Comparison of ENCODE assay signal across 8 mouse cellular contexts in the genomic region with DNA sequence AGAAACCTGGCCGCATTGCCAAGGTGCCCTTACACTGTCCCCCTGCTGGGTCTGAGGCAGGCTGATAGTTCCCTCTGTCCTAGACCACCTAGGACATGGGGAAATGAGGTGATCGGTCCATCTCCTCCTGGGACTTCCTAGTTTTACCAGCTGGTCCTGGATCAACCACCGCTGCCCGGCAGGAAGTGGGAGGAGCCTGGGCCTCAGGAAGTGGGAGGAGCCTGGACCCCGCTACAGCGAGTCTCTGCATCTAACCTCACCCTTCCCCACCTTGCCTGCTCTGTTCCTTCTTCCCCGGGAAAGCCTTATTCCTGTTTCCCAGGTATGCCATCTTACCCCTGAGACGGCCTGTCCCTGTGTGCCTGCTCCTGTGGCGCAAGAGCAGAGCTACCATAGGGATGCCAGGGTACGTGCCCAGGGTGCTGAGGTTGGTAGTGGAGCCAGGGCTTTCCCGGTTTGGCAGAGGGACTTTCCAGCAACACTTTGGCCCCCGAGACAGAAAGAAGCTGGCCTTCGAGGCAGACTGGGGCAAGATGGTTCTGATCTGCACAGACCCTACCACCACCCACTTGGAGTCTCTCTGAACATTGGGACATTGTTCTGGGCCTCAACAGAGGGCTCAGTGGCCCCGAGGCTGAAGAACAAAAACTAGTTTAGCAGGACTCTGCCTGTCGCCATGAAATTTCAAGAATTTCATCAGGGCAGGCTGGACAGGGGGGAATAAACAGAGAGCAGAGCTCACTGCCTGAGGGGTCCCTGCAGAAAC.
DNase-seq lines count a peak whose midpoint lies in the region; ATAC-seq lines count a peak whose summit lies in the region.

No protein-coding gene starts in this region.

- H3K27ac ChIP-seq in heart, embryonic 13.5 days (replicated peaks) = peak overlapping the region; percentile 36; the same call in 1 of the 2 replicates
- H3K27ac ChIP-seq in embryonic facial prominence, embryonic 10.5 days (replicated peaks) = peak overlapping the region; percentile 86
- H3K27ac ChIP-seq in limb, embryonic 13.5 days = peak overlapping the region; percentile 65; the same call in 1 of the 2 replicates
- no peak overlapping the region for H3K27ac ChIP-seq in neural tube, embryonic 15.5 days (replicated peaks)

- H3K9me3 ChIP-seq in heart, embryonic 13.5 days = no peaks in the 10 kb centered on the region
- H3K9me3 ChIP-seq in embryonic facial prominence, embryonic 10.5 days = no peaks in the 10 kb centered on the region
- no peaks in the 10 kb centered on the region for H3K9me3 ChIP-seq in limb, embryonic 13.5 days
- no peaks in the 10 kb centered on the region for H3K9me3 ChIP-seq in neural tube, embryonic 15.5 days (replicated peaks)

- no peak for ATAC-seq in heart, embryonic 13.5 days (ENCODE audit: extremely low read depth, insufficient number of reproducible peaks, low FRiP score, low TSS enrichment)
- ATAC-seq in limb, embryonic 13.5 days (ENCODE audit: low FRiP score, low read depth) = no peak
- ATAC-seq in neural tube, embryonic 15.5 days (ENCODE audit: low FRiP score) = no peak
- ATAC-seq in monocyte, adult 5-6 weeks (replicated peaks; ENCODE audit: insufficient number of reproducible peaks, low FRiP score, low TSS enrichment, poor library complexity, severe bottlenecking) = no peak

- H3K36me3 ChIP-seq in heart, embryonic 13.5 days = peaks cover 39% of the 10 kb centered on the region
- H3K36me3 ChIP-seq in embryonic facial prominence, embryonic 10.5 days (replicated peaks) = peaks cover 26% of the 10 kb centered on the region
- peaks cover 18% of the 10 kb centered on the region for H3K36me3 ChIP-seq in limb, embryonic 13.5 days
- no peaks in the 10 kb centered on the region for H3K36me3 ChIP-seq in neural tube, embryonic 15.5 days

- H3K4me3 ChIP-seq in heart, embryonic 13.5 days = peak overlapping the region; percentile 27
- H3K4me3 ChIP-seq in embryonic facial prominence, embryonic 10.5 days = peak overlapping the region; percentile 53
- H3K4me3 ChIP-seq in limb, embryonic 13.5 days = peak overlapping the region; percentile 20
- H3K4me3 ChIP-seq in neural tube, embryonic 15.5 days (replicated peaks) = no peak overlapping the region

- 44% methylated on average over 15 of the region's 15 CpGs for WGBS in heart, embryonic 13.5 days
- WGBS in embryonic facial prominence, embryonic 10.5 days = 28% methylated on average over 15 of the region's 15 CpGs
- WGBS in limb, embryonic 13.5 days = 46% methylated on average over 15 of the region's 15 CpGs
- WGBS in neural tube, embryonic 15.5 days = 57% methylated on average over 15 of the region's 15 CpGs

- H3K4me1 ChIP-seq in heart, embryonic 13.5 days = peaks cover 12% of the 10 kb centered on the region
- H3K4me1 ChIP-seq in embryonic facial prominence, embryonic 10.5 days = peaks cover 58% of the 10 kb centered on the region
- H3K4me1 ChIP-seq in limb, embryonic 13.5 days = peaks cover 10% of the 10 kb centered on the region
- peaks cover 9% of the 10 kb centered on the region for H3K4me1 ChIP-seq in neural tube, embryonic 15.5 days

- intact Hi-C loops in left cerebral cortex, postnatal 36 days (cut with DNase I) = loop anchor here (5.0 to 10.0 kb wide), 2 partner anchors 265 to 463 kb away; no protein-coding TSS in a partner anchor

- peak overlapping the region; percentile 54 for H3K4me2 ChIP-seq in heart, embryonic 13.5 days
- H3K4me2 ChIP-seq in limb, embryonic 13.5 days (replicated peaks) = peak overlapping the region; percentile 51
- peak overlapping the region; percentile 19; the same call in 1 of the 2 replicates for H3K4me2 ChIP-seq in neural tube, embryonic 15.5 days

- H3K9ac ChIP-seq in heart, embryonic 13.5 days = peak overlapping the region; percentile 37; the same call in 1 of the 2 replicates
- peak overlapping the region; percentile 43; the same call in 1 of the 2 replicates for H3K9ac ChIP-seq in limb, embryonic 13.5 days
- no peak overlapping the region for H3K9ac ChIP-seq in neural tube, embryonic 15.5 days (replicated peaks)

- H3K27me3 ChIP-seq in heart, embryonic 13.5 days (replicated peaks) = no peaks in the 10 kb centered on the region
- no peaks in the 10 kb centered on the region for H3K27me3 ChIP-seq in embryonic facial prominence, embryonic 10.5 days (replicated peaks; ENCODE audit: low read depth, poor library complexity, severe bottlenecking)
- no peaks in the 10 kb centered on the region for H3K27me3 ChIP-seq in limb, embryonic 13.5 days
- H3K27me3 ChIP-seq in neural tube, embryonic 15.5 days (replicated peaks) = no peaks in the 10 kb centered on the region

- no peak for DNase-seq in heart, adult 18-20 months
- peak; percentile 81 for DNase-seq in embryonic facial prominence, embryonic 10.5 days (ENCODE audit: low spot score)
- no peak for DNase-seq in left cerebral cortex, postnatal 36 days (ENCODE audit: low spot score in 2 of 2)
- no peak for DNase-seq in adrenal gland, postnatal 4 days (ENCODE audit: low spot score in 2 of 2)
